Mouse (Mus musculus) embryo, embryonic 9.5 days (tissue): ENCODE data around the gene Cdh13.
A peak's percentile ranks its signal among the peaks of the same experiment; 100 is the strongest.

Source experiments
- DNase-seq: peaks from one replicate; pipeline ENCODE4 v3.0.0-alpha.2; 2017; ENCODE audit errors: extremely low spot score

Gene Cdh13

DNA sequence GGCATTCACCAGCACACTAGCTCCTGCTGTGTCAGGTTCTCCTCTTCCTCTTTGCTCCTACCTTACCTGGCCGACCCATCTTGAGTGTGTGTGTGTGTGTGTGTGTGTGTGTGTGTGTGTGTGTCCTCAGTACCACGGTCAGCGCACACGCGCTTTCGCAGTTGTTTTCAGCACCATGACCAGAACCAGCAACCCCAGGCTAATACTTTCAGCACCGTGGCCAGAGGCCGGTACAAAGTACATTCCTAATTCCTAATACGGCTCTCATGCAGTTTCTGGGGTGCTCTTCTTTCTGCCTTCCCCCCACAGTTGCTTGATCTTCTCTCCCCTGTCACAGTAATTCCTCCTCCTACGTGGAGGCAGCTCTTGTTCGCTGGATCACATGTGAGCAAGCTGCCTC is 975.1 kb downstream of the Cdh13 start:
- peak; percentile 29 for DNase-seq

GRCm38 (mm10) chr8:119263750-119264149 is 980.2 kb downstream of the Cdh13 start:
- DNase-seq, result no peak

DNA sequence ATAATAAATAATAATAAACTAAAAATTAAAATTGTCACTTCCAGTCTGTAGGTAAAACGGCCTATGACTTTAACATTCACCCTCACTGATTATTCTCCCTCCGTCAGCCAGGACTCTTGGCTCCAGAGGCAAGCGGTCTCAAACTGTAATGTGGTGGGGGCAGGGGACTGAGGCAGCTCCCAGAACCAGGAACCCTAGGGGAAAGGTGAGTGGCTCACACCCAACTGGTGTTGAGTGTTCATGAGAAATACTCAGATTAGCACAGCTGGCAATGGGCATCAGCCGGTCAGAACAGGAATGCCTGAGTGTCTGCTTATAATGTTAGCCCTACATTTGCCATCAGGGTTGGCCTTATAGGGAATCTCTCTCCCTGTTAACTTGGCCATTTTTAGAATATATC is 982.8 kb downstream of the Cdh13 start:
- DNase-seq, result no peak

GRCm38 (mm10) chr8:119269576-119269975 is 986.0 kb downstream of the Cdh13 start:
- DNase-seq, result no peak

DNA sequence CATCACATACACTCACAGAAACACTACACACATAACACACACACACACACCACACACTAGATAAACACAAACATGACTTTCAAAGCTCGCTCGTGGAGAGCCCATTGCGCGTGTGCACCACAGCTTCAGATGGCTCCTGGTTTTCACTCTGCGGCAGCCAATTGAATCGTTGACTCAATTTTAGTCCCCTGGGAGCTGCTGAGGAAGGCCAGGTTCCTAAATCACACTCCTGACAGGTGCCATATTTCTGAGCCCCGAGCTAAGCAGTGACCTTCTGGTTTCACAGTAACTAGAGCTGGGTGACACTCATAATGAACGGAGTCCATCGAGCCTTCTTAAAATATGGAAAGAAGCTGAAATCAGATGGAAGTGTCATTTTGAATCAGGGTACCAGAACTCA is 986.8 kb downstream of the Cdh13 start:
- DNase-seq, result no peak

DNA sequence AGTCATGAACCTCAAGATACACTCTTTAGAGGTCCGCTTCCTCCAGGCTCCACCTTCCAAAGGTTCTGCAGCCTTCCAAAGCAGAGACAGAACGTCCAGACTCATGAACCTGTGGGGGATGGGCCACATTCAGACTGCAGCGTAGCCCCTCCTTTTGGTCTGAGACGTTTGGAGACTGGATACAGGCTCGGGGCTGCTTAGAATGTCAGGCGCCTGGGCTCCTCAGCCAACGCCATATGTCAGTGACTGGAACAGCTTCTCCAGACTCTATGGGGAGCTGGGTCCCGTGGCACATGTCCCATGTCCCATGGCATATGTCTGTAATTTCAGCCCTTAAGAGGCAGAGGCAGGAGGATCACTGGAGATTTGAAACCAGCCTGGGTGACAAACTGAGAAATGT is 989.4 kb downstream of the Cdh13 start:
- no peak for DNase-seq

- DNase-seq, result no peak
Measured at GRCm38 (mm10) chr8:119275442-119275841, 991.9 kb downstream of the Cdh13 start.

DNA sequence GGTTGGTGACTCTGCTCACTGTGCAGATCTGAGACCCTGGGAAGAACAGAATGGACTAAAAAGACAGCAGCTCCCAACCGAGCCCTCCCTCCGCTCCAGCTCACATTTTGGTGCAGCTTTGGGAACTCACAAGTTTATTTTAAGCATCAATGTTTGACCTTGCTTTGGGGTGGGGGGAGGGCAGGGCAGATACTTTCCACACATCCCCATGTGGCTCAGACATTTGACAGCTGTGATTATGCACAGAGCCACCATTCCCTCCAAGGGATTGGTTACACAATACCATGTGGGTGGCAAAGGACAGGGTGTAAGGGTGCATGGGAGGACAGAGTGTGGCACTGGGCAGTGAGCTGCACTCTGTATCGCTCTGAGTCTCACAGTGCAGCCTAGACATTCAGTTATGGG is 993.5 kb downstream of the Cdh13 start:
- DNase-seq, result no peak

DNA sequence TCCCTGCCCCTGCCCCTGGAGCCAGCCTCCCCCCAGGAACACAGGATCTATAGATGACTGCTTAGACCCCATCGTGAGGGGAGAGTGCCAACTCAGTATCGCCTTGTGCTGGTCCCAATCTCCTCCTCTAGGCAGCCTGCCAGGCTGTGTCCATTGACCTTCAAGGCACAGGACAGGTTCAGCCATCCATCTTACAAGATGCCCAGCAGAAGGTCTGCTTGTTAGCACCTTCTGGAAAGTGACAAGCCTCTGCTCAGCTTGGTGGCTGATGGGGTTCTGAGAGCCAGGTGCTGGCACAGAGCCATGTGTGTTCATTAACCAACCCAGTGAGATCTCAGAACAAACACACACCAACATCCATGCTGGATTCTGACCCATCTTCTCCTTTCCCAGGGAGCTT is 998.2 kb downstream of the Cdh13 start:
- DNase-seq, result no peak

DNA sequence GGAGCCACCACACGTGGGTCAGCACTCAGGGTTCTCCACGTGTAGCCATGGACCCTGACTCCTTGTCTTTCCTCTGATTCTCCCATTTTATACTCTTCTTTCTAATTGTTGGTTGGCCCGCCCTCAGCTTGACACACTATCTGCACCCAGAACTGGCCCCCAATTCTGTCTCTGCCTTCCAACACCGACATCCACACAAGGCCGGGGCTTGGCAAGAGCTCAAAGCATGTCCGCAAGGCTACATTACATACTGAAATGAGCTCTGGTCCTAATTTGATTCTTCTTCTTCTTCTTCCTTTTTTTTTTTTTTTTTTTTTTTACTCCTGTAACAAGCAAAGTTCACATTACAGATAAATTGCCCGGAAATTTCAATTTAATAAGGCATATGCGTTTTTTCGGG is 1001.0 kb downstream of the Cdh13 start:
- no peak for DNase-seq

DNA sequence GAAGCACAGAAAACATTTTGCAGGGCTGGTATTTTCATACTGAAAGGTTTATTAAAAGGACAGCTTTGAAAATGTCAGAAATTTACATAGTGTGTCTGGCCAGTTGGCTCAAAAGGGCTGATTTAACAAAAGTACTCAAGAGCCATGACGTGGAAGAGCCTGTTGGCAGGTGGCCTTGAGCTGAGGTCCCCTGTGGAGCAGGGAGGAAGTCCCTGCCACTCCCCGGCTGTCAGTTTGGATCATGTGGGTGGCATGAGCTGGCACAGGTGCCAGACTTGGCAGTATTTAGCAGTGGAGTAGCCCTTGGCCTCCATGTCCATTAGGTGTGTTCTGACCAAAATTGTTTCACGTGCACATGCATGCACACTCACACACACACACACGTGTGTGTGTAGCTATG is 1001.4 kb downstream of the Cdh13 start:
- DNase-seq, result no peak

GRCm38 (mm10) chr8:119295477-119295876 is 1011.9 kb downstream of the Cdh13 start:
- DNase-seq, result no peak

DNA sequence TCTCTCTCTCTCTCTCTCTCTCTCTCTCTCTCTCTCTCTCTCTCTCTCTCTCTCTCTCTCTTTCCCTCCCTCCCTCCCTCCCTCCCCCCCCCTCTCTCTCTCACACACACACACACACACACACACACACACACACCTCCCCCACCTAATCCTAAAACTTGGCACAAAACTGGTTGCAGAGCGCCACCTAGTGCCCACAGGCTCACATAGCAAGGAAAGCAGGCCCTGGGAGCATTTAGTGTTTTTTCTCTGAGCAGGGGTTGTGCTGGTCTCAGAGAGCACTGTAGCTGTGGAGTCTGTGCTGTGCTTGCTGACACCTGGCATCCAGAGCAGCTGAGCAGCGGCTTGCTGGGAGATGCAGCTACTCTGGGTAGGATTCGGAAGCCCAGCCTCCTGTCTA is 1014.2 kb downstream of the Cdh13 start:
- DNase-seq, result peak; percentile 26

- no peak for DNase-seq
Measured at GRCm38 (mm10) chr8:119300335-119300734, 1016.8 kb downstream of the Cdh13 start.

GRCm38 (mm10) chr8:119304196-119304595 is 1020.7 kb downstream of the Cdh13 start:
- DNase-seq, result no peak

GRCm38 (mm10) chr8:119311412-119311811 is 1027.9 kb downstream of the Cdh13 start:
- no peak for DNase-seq

DNA sequence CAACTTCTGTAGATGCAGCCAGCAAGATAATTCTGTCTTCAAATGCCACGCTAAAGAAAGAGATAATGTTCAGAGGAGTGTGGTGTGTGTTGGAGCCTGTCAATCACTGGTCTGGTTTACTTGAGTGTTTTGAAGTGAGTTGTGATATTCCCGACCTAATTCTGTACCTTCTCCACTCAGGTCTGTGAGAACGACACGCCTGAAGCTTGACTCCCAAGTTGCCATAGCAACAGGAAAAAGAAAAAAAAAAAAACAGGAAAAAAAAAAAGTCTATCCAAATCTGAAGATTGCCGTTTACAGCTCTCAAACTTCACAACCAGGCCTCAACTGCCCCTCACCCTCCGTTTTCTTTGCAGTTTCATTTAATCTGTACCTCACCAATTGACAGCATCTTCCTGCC is 1039.7 kb downstream of the Cdh13 start:
- DNase-seq, result no peak

DNA sequence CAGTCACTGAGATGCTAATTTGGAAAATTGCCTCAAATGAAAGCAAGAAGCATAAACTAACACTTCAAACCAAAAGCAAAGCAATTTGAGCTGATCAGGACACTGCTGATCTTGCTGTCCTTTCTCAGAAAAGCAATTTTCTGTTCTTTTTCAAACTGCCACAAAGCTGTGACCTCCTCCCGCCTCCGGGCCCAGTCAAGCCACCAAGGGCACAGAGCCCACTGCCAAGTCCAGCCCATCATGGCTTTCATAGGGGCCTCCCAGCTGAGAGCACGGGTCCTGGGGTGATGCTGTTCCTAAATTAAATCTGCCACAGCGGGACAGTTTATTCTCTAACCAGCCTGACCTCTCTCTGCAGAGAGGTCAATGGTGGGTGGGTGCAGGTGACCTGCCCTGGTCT is 1056.0 kb downstream of the Cdh13 start:
- DNase-seq, result no peak

DNA sequence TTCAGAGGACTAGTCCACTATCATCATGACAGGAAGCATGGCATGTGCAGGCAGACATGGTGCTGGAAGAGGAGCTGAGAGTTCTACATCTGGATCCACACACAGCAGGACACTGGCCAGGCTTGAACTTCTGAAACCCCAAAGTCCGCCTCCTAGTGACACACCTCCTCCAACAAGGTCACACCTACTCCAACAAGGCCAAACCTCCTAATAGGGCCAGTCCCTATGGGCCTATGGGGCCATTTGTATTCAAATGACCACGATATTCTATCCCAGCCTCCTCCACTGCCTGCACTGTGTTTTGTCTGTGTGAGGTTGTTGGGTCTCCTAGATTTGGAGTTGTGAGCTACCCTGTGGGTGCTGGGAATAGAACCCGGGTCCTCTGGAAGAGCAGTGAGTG is 1060.1 kb downstream of the Cdh13 start:
- no peak for DNase-seq

DNA sequence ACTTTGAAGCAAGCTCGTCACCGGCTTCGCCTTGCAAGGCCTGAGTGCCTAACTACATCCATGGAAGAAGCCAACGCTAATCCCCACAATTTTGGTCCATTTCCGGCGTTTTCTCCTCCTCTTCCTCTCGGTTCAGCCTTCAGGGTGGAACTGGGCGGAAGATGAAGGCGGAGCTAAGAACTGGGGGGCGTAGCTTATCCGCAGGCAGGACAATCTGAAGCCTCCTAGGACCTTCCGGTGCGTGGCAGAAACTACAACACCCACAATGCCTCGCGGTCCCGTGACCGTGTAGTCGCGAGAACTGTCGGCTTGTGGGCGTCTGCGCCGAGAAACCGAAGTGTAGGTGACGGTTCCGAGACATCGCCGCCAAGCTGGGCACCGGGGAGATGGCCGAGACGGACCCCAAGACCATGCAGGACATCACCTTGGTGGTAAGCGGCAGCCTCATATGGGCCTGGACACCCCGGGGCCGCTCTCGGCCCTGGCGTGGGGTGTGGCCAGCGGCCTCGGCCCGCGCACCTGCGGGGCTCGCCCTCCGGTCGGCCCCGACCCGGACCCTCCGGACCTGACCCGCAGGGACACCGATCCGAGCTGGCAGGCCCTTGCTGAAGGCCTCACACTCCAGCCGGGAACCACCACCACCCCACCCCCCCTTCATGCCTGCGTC is 1060.8 kb downstream of the Cdh13 start, which contains the start of gene Hsbp1:
Hsbp1 (plus strand) TSS at position 299 of the 667 bp plus-strand sequence.
- peak; percentile 98 for DNase-seq

- no peak for DNase-seq
Measured at GRCm38 (mm10) chr8:119345029-119345682, 1061.6 kb downstream of the Cdh13 start.

GRCm38 (mm10) chr8:119345683-119346075 is 1062.1 kb downstream of the Cdh13 start:
- no peak for DNase-seq

DNA sequence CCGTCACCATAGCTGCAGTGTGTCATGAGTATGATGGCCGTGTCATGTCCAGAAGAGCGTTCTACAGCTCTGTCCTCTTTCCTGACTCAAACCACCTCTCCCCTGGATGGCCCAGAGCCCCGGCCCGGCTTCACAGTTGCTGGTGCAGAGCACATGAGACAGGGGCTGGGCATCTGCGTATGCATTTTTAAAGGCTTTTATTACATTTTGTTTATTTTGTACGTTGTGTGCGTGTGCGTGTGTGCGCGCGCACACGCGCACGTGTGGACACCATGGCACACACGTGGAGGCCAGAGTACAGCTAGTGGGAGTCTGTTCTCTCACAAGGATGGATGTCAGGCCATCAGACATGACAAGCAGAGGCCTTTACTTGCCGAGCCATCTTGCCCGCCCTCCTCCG is 1068.1 kb downstream of the Cdh13 start:
- DNase-seq, result no peak
